Mouse (Mus musculus) R1 (cell line): ENCODE data around the gene Cdadc1.
A peak's percentile ranks its signal among the peaks of the same experiment; 100 is the strongest.

Source experiments
- DNase-seq: peaks from one replicate; pipeline ENCODE4 v3.0.0-alpha.2; 2018; ENCODE audit warnings: low read depth, low spot score

Gene Cdadc1

DNA sequence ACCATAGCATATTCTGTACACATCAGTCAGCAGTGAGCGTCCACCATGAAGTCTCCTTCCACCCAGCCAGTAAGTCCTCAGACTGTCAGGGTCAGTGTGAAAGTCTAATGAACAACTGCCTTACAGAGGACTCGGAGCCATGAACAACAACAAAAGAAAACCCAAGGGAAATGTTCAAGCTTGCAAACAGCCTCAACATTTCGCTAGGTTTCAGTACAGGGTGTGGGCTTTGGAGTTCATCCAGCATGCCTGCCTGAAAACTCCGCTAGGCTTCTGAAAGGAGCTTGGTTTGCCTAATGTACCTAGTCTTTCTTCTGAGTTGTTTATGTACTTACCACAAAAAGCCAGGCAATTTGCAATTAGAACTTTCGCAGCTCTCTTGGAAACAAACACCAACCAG, 53.8 kb downstream of the Cdadc1 start:
- DNase-seq: no peak

DNA sequence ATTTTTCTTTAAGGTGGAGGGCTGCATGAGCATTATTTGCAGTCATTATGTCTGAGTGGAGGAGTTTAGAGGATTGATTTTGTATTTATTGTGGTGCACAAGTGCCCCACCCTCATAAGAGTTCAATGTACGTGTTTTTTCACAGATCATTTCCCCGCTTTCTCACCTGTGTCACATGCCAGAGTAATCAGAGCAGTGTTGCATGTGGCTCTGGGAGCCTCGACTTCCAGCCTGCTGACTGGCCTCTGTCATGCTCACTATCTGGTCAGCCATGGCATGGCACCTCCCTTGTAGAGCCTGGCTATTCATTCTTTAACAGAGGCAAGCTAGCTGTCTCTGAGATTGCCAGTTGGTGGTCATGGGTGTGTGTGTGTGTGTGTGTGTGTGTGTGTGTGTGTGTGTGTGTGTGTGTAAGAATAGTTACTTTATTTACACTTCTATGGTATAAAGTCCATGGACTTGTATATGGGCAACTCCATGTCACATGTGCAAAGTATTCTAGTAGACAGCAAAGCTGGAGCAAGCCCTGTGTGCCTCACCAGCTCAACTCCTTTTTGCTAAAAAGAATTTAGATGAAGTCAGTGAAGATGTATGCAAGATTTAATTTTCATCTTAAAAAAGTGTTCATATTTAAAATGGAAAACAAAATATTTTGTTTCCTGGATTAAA, 54.5 kb downstream of the Cdadc1 start:
- DNase-seq: no peak

DNA sequence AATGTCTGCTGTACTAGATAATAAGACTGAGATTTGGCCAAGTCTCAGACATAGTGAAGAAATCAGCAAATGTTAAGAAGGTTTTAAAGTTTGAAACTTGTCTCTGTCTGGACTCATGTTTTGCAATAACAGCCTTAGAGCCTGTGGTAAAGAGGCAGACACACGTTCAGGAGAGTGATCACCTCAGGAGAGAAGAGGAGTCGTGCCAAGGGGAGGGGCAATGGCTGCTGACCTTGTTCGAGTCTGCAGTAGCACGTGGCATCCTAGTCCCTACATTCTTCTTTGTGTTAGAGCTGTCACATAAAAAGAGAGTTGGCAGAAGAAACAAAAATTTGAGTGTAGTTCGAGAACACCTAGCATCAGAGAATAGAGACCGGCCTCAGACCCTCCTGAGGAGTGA, 57.0 kb downstream of the Cdadc1 start:
- no peak for DNase-seq

DNA sequence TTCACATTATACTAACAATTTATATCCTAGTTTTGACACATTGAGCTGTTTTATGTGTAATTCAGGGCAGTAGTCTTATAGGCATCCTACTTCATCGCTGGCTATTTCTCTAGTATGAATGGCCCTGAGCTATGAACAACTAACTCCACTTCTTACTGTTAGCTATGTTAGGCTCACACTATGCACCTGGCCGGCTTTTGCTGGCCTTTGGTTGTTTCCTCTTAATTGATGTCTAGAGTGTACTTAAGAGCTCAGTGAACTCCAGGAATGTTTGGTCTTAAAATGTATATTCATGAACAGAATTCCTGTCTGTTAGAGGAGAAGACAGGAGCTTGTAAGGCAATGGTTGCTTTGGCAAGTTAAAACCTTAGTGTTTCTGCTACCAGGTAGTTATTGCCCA, 57.5 kb downstream of the Cdadc1 start:
- no peak for DNase-seq

DNA sequence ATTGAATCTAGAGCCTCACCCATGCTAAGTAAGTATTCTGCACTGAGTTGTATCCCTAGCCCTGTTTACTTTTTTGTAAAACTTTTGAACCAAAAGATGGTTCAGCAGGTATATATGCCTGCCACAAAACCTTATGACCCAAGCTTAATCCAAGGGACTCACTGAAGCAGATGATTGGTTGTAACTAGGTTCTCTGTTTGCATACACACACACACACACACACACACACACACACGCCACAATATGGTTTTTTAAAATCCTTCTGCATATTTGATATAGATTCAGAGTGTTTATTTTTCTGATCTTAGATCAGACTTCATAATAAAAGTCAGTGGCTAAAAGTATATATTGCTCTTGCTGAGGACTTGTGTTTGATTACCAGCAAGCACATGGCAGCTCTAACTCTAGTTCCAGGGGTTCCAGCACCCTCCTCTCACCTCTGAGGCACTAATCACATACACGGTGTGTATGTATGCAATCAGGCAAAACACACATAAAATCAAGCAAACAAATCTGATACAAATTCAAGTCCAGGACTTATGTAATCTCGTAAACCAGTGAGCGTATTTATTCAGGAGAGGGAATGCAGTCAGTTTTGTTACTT, 59.8 kb downstream of the Cdadc1 start:
- DNase-seq: no peak

DNA sequence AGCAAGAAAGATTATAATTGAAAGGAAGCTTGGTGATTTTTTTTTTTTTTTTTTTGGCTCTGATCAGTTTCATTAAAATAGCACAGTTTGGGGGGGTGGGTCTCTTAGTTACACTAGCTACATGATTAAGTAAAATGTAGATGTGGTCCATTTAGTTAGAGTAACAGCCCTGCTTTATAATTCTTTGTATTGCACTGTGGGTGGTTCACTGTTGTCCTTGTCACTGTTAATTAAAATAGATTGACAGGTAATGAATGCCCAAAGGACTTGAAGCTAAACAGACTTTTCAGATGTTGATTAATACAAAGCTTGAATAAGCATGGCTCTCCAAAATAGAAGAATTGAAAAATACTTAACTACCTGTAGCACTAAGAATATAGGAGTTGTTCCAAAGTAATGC, 63.9 kb downstream of the Cdadc1 start:
- peak; percentile 14 for DNase-seq

DNA sequence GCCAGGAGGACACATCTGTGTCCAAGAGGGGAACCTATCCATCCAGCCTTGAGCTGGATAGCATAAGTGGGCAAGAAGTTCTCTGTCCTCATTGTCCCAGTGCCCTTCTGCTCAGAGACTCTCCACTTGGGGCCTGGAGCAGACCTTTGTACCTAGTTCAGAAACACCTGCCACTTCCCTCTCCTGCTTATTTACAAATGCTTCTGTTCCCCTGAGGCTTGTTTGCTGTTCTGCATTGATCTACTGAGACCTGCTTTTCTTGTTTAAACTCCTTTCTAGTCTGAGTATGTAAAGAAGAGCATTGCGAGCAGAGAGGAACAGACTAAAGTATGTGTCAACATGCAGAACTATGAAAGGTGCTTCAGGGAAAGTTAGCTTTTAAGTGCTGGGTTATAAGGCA, 64.8 kb downstream of the Cdadc1 start:
- DNase-seq: no peak

DNA sequence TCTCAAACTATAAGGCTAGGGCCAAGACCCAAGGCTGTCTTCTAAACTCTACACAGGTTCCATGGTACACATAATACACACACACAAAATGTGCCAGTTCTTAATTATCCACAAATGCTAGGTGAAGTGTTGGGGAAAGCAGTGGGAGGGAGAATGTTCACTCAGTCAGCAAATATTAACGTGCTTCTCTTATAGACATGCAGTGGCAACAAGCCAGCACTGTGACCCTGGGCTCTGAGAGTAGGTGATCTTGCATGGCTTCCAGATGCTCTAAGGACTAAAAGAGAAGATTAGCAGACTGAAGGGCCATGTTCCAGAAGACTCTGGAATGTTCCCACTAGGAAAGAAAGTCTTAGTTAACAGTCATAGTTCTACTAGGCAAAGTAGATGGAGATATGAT, 67.0 kb downstream of the Cdadc1 start:
- no peak for DNase-seq

DNA sequence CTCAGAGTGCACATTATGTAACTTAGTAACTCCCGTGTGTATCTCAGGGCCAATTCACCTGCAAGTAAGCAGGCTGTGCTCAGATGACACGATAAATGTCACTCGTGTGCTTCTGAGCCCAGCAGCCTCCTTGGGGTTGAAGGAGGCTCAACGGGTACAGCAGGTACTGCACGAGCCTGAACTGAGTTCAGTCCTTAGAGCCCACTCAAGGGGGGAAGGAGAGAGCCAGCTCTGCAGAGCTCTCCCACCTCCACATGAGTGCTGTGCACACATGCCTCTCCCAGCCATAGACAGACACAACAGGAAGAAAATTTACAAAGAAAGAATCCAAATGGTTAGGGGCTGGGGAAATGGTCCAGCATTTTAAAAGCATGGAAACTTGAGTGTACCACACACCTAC, 71.9 kb downstream of the Cdadc1 start:
- DNase-seq: no peak

DNA sequence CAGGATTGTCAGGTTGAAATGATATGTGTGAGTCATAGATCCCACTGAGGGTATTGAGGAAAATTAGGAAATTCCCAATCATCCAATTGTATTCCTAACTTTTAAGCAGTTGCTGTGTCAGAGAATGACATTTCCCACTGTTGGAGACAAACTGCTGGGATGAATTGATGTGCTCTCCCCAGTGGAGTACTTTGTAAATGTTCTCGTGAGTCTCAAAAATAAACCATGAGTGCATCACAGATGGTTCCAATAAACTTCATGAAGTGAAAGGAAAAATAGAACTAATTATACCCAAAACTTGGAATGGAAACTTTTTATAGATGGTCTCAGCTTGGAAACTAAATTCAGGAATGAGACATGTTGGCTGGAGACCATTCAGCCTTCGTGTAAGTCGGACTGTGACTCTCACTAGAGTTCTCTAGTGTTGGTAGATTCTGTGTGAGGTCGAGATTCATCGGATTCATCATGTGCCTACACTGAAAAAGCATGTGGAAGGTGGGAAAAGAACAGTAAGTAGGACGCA, 83.8 kb downstream of the Cdadc1 start:
- no peak for DNase-seq
